Mouse (Mus musculus): Measurements from ENCODE around the gene Ptms.
A peak's percentile ranks its signal among the peaks of the same experiment; 100 is the strongest.

Ptms gene

GRCm38 (mm10) chr6:124925941-124926340, 6.0 kb upstream of the Ptms start:
- peak; percentile 48 to 53 for DNase-seq

- peak; percentile 52 to 57 for DNase-seq
These were observed 5.4 kb upstream of the Ptms start for GRCm38 (mm10) chr6:124925173-124925793.

GRCm38 (mm10) chr6:124921539-124921938, 1.6 kb upstream of the Ptms start:
- no peak for DNase-seq

GRCm38 (mm10) chr6:124920318-124921085, 599 bp upstream of the Ptms start:
- DNase-seq: no peak

GRCm38 (mm10) chr6:124918890-124919627, 844 bp downstream of the Ptms start:
- no peak for DNase-seq

GRCm38 (mm10) chr6:124918331-124918690, 1.6 kb downstream of the Ptms start:
- DNase-seq: no peak

GRCm38 (mm10) chr6:124917518-124918330, 2.2 kb downstream of the Ptms start:
- peak; percentile 93 to 96 for DNase-seq

- DNase-seq: peak; percentile 91 to 98
These were observed 3.0 kb downstream of the Ptms start for GRCm38 (mm10) chr6:124916695-124917517.

GRCm38 (mm10) chr6:124915942-124916694, 3.8 kb downstream of the Ptms start:
- peak; percentile 79 to 87 for DNase-seq

- peak; percentile 72 to 80 for DNase-seq
These were observed 4.6 kb downstream of the Ptms start for GRCm38 (mm10) chr6:124915160-124915941.

GRCm38 (mm10) chr6:124914511-124914910, 5.4 kb downstream of the Ptms start:
- DNase-seq: no peak

- DNase-seq: peak; percentile 70 to 78
These were observed 6.1 kb downstream of the Ptms start for GRCm38 (mm10) chr6:124913721-124914285.

- no peak for DNase-seq
These were observed 6.7 kb downstream of the Ptms start for GRCm38 (mm10) chr6:124913214-124913613.

GRCm38 (mm10) chr6:124911533-124912218, 8.2 kb downstream of the Ptms start, which contains the start of gene Lag3:
Gene Lag3, minus strand, starts transcription at chr6:124911705.
- no peak for DNase-seq

- no peak for DNase-seq
These were observed 9.9 kb downstream of the Ptms start for GRCm38 (mm10) chr6:124910032-124910431.

- no peak for DNase-seq
These were observed 12.1 kb downstream of the Ptms start for GRCm38 (mm10) chr6:124907767-124908166.

- DNase-seq: no peak
These were observed 14.7 kb downstream of the Ptms start for GRCm38 (mm10) chr6:124904991-124905860.

Measured in kidney, postnatal 36 days (tissue).